Comparison of ENCODE assay signal across 15 mouse cellular contexts in the genomic region with DNA sequence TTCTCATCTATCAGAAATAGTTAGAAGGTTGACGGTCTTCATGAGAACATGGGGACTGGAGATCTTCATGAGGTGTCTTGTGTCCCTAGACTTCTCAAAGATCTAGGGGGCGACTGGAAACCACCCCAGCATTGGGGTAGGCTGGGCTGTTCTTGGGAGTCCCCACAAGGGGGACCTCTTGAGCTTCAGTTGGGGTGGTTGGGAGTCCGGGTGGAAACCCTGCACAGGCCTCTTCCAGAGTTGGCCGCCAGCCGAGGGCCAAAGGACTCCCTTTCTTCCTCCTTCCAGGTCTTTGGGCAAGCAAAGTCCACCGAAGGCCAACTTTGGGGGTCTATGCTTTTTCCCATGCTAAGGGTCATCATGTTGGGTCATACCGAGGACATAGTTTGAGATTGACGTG.
DNase-seq lines count a peak whose midpoint lies in the region; ATAC-seq and TF ChIP-seq lines count a peak whose summit lies in the region.
"Had no signal": no experiment of that assay in that cellular context is flagged by ENCODE, and none has a peak within 500 bp of the region (broad histone marks: within the 10 kb centered on the region; RNA-seq: fewer than 3 reads in every experiment).

No protein-coding gene starts in this region.

- H3K36me3 ChIP-seq in kidney, embryonic 15.5 days: no peaks in the 10 kb centered on the region; the same call in 1 of the 2 replicates
- no peaks in the 10 kb centered on the region for H3K36me3 ChIP-seq in thymus, adult 2 months (ENCODE audit: control insufficient read depth, insufficient read depth, low read length)
- H3K36me3 ChIP-seq: limb, embryonic 13.5 days; neural tube, embryonic 12.5 days had no signal

- H3K4me2 ChIP-seq in kidney, embryonic 15.5 days: no peak overlapping the region
- H3K4me2 ChIP-seq: limb, embryonic 13.5 days; neural tube, embryonic 12.5 days had no signal

- DNase-seq in left cerebral cortex, adult 2 months (ENCODE audit: extremely low spot score in 1 of 2, low spot score in 2 of 2): no peak
- DNase-seq in left cerebral cortex, postnatal 36 days (ENCODE audit: low spot score in 2 of 2): no peak
- peak; percentile 43 for DNase-seq in R1 (ENCODE audit: low read depth, low spot score)
- DNase-seq in thymus, adult 2 months: peak; percentile 54
- DNase-seq in gastrocnemius, adult 8-10 months (ENCODE audit: low spot score in 2 of 2): no peak
- DNase-seq in neural tube, embryonic 10.5 days (ENCODE audit: extremely low spot score, low spot score): no peak
- no peak for DNase-seq in left cerebral cortex, adult 11 months (ENCODE audit: low spot score)
- DNase-seq: gastrocnemius, postnatal 25 days; heart, postnatal 14 days; right cerebral cortex, postnatal 14 days had no signal

- TF ChIP-seq POLR2A in thymus, adult 2 months (IDR thresholded peaks at IDR 0.05; ENCODE audit: control insufficient read depth, extremely low read depth, insufficient read depth, low read length, poor library complexity): no peak

- intact Hi-C loops in left cerebral cortex, adult 2 months (cut with DNase I): no loop called here
- intact Hi-C loops in left cerebral cortex, postnatal 36 days (cut with DNase I): no loop called here

- no peak overlapping the region for H3K27ac ChIP-seq in left cerebral cortex, adult 2 months
- H3K27ac ChIP-seq in kidney, embryonic 15.5 days: no peak overlapping the region
- H3K27ac ChIP-seq in thymus, adult 2 months (ENCODE audit: control insufficient read depth, insufficient read depth, low read length): no peak overlapping the region
- H3K27ac ChIP-seq: limb, embryonic 13.5 days; neural tube, embryonic 12.5 days had no signal

- H3K9me3 ChIP-seq in kidney, embryonic 15.5 days (replicated peaks): peaks cover 2% of the 10 kb centered on the region; the same call in 1 of the 2 replicates

- WGBS in kidney, embryonic 15.5 days: 81% methylated on average over 8 of the region's 8 CpGs
- WGBS in thymus, adult 2 months: 74% methylated on average over 8 of the region's 8 CpGs

- peak; percentile 15 for TF ChIP-seq CTCF in left cerebral cortex, adult 2 months (IDR thresholded peaks at IDR 0.05)
- peak; percentile 76; the same call in 1 of the 2 replicates for TF ChIP-seq CTCF in thymus, adult 2 months (IDR thresholded peaks at IDR 0.05; ENCODE audit: borderline replicate concordance, control insufficient read depth, extremely low read depth, insufficient read depth, low read length, poor library complexity)

- no peak overlapping the region for H3K4me3 ChIP-seq in left cerebral cortex, adult 2 months
- H3K4me3 ChIP-seq in kidney, embryonic 15.5 days (replicated peaks): no peak overlapping the region
- no peak overlapping the region for H3K4me3 ChIP-seq in thymus, adult 2 months (ENCODE audit: control insufficient read depth, insufficient read depth, low read length)
- H3K4me3 ChIP-seq: limb, embryonic 13.5 days; megakaryocyte, embryonic 14.5 days; neural tube, embryonic 12.5 days had no signal

- ATAC-seq in kidney, embryonic 15.5 days (replicated peaks; ENCODE audit: low FRiP score): 0 out of 2 replicates have a peak, but pooled peaks have one; percentile 12
- ATAC-seq: Patski had no signal

- peaks cover 8% of the 10 kb centered on the region for H3K4me1 ChIP-seq in kidney, embryonic 15.5 days
- H3K4me1 ChIP-seq in thymus, adult 2 months (replicated peaks; ENCODE audit: control insufficient read depth, insufficient read depth, low read length): no peaks in the 10 kb centered on the region
- H3K4me1 ChIP-seq: megakaryocyte, embryonic 14.5 days; neural tube, embryonic 12.5 days had no signal

- H3K9ac ChIP-seq in kidney, embryonic 15.5 days: no peak overlapping the region
- H3K9ac ChIP-seq: limb, embryonic 13.5 days; neural tube, embryonic 12.5 days had no signal

- H3K27me3 ChIP-seq in kidney, embryonic 15.5 days: no peaks in the 10 kb centered on the region
- no peaks in the 10 kb centered on the region for H3K27me3 ChIP-seq in thymus, adult 2 months (ENCODE audit: control insufficient read depth, insufficient read depth, low read length)
- H3K27me3 ChIP-seq: limb, embryonic 13.5 days; neural tube, embryonic 12.5 days; Patski had no signal

Comparison
In these comparisons a context has a peak if more than half of its experiments do, and no peak if none do; other contexts are left out.
1. DNase-seq: peak in R1 (single experiment) and thymus, adult 2 months (single experiment); none in left cerebral cortex, adult 2 months (0 of 2), left cerebral cortex, postnatal 36 days (0 of 2), gastrocnemius, adult 8-10 months (0 of 2), neural tube, embryonic 10.5 days (single experiment) and left cerebral cortex, adult 11 months (single experiment).